Mouse (Mus musculus) inflammation-experienced regulatory T-cells, adult 16 weeks (primary cell): Measurements from ENCODE around the gene Wdhd1. TPM values are rescaled to one million over a fixed set of nuclear protein-coding genes. Genes with fewer than 3 reads are reported as not detected.

Experiments used
- polyA plus RNA-seq: library from polyadenylated mRNA; unstranded; fragments of 100-300 nt; shearing (Covaris generic); gene quantifications from one replicate; pipeline ENCODE4 v1.2.1, GENCODE M21; 2017

The Wdhd1 gene
- polyA plus RNA-seq = 16.6 TPM

GRCm38 (mm10) chr14:47276637-47277393, at the start of gene Wdhd1, which contains the start of gene Socs4:
Gene Wdhd1, minus strand, starts transcription at chr14:47276857.
Gene Socs4, plus strand, starts transcription at chr14:47276931.

GRCm38 (mm10) chr14:47297785-47298407, 21.2 kb upstream of the Wdhd1 start, which contains the start of gene Mapk1ip1l:
Gene Mapk1ip1l, plus strand, starts transcription at chr14:47298266.

Other genes with a start within 250 kb of the Wdhd1 start
- gene Gch1, start 87.4 kb downstream of the Wdhd1 start, polyA plus RNA-seq = 7.3 TPM
- 11.5 TPM for gene Socs4, start 74 bp upstream of the Wdhd1 start, polyA plus RNA-seq
- 77.5 TPM for gene Mapk1ip1l, start 21.4 kb upstream of the Wdhd1 start, polyA plus RNA-seq
- 20.0 TPM for gene Lgals3, start 90.9 kb upstream of the Wdhd1 start, polyA plus RNA-seq
- gene Dlgap5, start 141.6 kb upstream of the Wdhd1 start, polyA plus RNA-seq = 16.3 TPM
- gene Fbxo34, start 173.6 kb upstream of the Wdhd1 start, polyA plus RNA-seq = 21.7 TPM